Mouse (Mus musculus): ENCODE data around the gene Tgfbr2.

The Tgfbr2 gene

DNA sequence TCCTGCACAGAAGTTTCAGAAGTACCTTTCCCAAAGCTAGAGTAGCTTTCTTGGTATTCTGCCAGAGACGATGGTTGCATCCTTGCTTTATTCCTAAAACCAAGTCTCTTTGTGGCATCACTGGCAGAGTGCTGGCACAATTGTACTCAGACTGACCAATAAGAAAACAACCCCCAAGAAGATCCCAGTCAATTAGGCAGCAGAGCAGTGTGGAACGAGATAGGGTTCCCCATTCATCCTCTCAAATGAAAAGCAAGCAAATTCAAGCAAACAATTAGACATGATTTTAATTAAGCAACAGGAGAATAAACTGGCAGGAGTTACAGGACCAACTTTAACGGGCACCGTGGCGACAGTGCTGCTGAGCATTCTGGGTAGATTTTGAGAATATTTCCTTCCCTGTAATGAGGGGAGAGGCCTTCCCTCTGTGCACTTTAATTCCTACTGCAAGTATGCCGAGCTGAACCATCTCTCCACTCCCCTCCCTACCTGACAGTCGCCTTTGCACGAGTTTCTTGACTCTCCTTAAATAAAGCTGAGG is 56.8 kb downstream of the Tgfbr2 start:
- DNase-seq (ENCODE audit: low read depth, low spot score): no peak

DNA sequence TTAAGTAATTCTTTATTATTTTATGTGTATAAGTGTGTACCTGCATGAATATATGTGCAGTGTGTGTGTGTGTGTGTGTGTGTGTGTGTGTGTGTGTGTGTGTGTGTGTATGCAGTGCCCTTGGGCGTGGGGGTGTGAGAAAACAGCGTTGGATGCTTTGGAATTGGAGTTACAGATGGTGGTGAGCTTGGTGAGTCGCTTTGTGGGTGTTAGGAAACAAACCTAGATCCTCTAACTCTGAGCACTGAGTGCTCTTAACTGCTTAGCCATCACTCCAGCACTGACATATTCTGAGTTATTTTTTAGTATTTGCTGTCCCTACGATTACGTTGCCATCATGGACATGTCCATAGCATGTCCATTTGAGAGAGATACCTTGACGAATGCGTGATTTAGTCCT is 59.3 kb downstream of the Tgfbr2 start:
- DNase-seq (ENCODE audit: low read depth, low spot score): no peak

DNA sequence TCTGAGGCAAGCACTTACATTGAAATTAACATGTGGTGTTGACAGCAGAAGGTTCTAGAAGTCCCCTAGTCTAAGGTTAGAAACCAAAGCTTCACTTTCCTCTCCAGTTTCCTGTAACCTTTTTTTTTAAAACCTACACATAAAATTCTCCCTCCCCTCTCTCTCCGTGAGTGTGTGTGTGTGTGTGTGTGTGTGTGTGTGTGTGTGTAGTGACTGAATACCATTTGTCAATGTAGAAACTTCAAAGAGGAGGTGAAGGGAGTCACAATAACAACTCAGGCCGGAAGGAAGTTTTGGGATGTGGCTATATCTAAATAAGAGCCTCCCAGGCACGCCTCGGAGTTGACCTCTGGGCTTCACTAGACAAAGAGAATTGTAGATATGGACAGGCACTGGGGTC is 60.8 kb downstream of the Tgfbr2 start:
- DNase-seq (ENCODE audit: low read depth, low spot score): no peak

DNA sequence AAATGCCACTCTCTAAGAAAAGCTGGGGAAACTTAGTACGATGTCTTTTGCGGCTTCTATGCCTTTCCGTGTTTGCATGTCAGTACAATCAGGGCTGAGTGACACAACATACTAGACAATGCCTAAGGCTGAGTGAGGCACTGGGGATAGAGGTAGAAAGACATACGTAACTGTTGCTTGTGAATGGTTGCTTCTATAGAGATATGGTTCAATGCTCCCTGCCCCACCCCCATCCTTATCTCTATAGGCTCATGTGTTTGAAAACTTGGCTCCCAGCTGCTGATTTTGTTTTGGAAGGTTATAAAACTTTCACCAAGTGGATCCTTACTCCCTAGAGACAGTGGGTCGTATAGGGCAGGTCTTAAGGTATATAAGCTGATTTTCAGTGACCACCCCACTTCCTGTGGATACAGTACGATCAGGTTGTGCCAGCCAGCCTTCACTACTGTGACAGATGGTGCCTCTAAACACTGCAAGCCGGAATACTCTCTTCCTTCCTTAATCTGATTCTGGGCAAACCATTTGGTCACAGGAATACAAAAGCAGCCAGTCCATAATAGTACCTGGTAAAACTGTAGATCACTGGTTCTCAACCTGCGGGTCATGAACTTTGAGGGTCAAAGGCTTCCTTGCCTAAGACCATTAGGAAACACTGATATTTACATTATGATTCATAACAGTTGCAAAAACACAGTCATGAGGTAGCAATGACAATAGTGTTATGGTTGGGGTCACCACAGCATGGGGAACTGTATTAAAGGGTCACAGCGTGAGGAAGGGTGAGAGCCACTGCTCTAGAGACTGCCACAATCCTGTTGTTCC is 63.8 kb downstream of the Tgfbr2 start:
- no peak for DNase-seq (ENCODE audit: low read depth, low spot score)

DNA sequence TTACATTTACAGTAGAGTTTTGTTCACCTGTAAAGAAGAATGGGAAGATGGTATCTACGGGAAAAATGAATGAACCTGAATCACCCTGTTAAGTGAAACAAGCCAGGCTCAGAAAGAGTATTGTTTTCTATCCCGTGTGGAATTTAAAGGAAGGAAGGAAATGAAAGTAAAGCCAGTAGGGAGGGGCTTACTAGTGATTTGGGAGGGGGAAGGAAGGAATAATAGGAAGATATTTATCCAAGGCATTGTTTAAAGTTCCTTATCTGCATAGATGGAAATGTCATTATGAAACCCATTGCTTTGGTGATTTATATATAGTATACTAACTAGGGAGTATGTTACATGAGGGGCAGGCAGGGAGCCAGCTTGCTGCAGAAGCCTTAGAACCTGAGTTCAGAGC is 66.4 kb downstream of the Tgfbr2 start:
- DNase-seq (ENCODE audit: low read depth, low spot score): no peak

DNA sequence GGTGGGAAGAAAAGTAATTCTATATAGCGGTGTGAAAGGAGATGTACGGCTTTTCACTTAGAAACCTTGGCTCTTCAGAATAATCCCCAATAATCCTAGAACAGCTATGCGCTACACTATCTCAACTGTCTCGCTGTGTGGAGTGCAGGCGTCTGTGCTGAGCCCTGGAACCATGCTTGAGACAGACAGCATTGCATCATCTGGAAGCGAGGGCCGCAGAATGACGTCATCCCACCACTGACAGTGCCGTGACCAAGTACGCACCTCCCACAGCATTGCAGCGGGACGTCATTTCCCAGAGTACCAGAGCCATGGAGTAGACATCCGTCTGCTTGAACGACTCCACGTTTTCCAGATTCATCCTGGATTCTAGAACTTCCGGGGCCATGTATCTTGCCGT is 70.4 kb downstream of the Tgfbr2 start:
- no peak for DNase-seq (ENCODE audit: low read depth, low spot score)

DNA sequence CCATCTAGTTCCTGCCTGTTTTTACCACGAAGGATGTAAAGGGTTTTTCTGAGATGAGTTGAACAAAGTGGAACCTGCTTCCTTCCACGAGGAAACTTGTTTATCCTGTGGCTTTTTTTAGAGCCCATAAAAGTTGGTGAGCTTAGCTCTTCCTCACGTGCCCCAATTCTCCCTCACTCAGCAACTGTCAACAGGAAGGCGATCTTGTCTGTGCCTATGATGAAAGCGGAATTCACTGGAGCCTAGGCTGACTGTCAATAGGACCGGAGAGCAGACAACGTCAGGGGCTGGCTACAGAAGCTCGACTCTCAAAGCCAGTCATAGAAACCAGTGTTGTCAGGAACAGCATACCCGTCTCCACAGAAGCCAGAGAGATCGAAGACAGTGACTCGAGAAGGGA is 73.3 kb downstream of the Tgfbr2 start:
- DNase-seq (ENCODE audit: low read depth, low spot score): no peak

DNA sequence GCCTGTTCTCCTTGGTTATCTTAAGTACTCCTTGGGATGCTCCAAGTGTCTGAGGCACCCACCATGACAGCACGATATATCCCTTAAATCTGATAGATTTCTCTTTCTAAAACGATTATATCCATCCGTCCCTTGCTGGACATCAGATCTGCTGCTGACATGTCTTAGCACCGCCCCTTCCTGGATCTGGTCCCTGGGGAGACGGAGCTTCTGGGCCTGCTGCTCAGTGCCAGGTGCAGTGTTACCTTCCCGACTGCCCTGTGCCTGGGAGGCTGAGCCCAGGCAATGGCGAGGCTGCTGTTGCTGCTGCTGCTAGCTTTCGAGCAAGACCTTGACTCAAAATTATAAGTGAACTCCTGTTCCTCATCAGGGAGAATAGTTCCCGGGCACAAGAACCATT is 75.1 kb downstream of the Tgfbr2 start:
- DNase-seq (ENCODE audit: low read depth, low spot score): no peak

- no peak for DNase-seq (ENCODE audit: low read depth, low spot score)
These were observed 75.6 kb downstream of the Tgfbr2 start for GRCm38 (mm10) chr9:116099596-116099993.

GRCm38 (mm10) chr9:116098724-116099595 is 76.2 kb downstream of the Tgfbr2 start:
- DNase-seq (ENCODE audit: low read depth, low spot score): peak; percentile 39

DNA sequence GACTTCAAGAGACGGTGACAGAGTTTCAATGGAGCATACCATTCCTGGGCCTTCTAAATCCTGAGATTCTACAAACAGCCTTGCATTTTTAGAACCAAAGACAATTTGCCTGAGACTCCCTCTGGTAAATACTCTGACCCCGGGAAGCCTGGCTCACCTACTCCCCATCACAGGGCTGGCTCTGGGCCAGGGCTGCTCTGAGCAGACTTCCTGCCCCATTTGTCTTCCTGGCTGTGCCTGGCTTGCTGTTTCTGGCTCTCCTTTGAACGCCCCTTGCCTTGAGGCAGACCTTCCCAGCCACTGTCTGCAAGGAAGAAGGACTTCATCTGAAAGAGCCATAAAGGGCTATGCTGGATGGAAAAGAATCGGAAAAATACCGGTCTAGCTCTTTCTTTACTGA is 83.2 kb downstream of the Tgfbr2 start:
- peak; percentile 66 for DNase-seq (ENCODE audit: low read depth, low spot score)

DNA sequence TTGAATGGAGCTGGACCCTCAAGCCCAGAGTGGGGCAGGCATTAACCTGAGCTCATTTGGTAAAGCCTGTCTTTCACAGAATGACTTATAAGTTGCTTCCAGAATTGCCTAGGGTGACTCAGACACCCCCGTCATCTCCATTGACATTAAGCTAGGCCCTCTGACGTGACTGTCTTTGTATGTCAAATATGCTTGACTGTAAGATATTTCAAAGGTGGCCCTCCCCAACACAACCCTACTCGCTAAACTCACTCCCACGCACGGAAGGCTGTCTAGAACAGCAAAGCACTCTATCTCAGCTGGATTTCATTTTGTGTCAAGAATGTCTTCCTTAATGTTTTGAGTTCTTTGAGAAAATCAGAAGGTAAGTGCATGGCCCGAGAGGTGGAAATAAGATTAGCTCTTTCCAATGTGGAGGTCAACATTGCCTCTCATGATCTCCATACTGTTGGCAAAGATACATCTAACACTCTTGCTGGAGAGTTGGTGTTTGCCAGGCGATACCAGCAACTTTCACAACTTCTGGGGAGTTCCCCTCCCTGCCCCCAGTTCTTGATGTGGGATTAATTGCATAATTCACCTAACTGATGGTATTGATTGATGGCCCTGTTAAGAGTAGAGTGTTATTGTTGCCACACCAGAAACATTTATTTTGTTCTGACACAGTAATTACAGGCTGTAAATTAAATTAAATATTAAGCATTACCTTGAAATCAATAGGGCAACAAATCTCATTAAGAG is 83.9 kb downstream of the Tgfbr2 start:
- DNase-seq (ENCODE audit: low read depth, low spot score): no peak

GRCm38 (mm10) chr9:116090296-116090695 is 84.9 kb downstream of the Tgfbr2 start:
- DNase-seq (ENCODE audit: low read depth, low spot score): no peak

DNA sequence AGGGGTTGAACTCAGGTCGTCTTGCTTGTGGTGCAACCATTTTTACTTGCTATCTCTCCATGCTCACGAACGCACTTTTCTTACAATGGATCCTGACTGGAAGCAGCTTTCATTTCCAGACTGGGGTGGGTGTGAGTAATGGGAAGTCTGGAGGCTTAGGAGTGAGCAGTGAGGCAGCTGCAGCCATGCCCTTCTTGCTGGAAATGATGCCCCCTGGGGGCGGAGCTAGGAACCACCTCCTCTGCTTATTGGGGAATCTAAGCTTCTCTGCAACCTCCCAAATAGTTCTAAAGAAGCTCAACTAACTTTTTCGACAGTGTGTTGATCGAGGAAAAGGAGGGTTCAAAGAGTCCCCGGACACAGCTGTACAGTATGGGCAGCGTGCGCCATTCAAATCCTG is 86.2 kb downstream of the Tgfbr2 start:
- no peak for DNase-seq (ENCODE audit: low read depth, low spot score)

DNA sequence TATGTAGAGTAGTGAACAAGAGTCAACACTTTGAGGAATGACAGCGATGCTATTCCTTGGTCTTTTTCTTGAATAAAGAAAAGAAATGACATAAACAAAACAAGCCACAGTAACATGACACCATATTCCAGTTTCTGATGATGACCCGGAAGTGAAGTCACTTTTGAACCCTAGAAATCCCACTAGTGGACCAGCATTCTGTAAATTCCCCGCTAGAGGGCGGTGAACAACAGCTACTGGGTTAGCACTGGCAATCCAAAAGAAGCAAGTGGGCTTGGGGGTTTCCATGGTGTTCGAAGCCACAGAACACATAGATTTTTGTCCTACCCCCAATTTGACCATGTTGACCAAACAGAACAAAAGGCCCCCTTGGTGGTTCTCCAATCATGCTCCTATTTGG is 87.3 kb downstream of the Tgfbr2 start:
- DNase-seq (ENCODE audit: low read depth, low spot score): peak; percentile 82

DNA sequence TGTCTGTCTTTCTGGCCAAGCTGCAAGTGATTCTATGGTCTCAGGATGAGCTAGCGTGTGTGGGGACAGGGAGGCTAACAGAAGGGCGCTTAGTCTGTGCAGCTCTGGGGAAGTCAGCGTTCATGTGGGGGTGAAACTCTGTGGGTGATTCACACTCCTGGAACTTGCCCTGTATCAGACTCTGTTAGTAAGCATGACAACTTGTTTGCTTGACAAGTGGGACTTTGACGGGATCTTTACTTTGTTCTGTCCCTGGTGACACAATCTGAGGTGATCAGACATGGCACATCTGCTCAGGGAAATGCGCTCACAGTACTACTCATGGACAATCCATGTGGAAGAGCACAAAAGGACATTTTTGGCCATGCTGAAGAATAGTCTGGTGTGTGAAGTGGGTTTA is 87.9 kb downstream of the Tgfbr2 start:
- no peak for DNase-seq (ENCODE audit: low read depth, low spot score)

GRCm38 (mm10) chr9:116085999-116086398 is 89.2 kb downstream of the Tgfbr2 start:
- DNase-seq (ENCODE audit: low read depth, low spot score): no peak

DNA sequence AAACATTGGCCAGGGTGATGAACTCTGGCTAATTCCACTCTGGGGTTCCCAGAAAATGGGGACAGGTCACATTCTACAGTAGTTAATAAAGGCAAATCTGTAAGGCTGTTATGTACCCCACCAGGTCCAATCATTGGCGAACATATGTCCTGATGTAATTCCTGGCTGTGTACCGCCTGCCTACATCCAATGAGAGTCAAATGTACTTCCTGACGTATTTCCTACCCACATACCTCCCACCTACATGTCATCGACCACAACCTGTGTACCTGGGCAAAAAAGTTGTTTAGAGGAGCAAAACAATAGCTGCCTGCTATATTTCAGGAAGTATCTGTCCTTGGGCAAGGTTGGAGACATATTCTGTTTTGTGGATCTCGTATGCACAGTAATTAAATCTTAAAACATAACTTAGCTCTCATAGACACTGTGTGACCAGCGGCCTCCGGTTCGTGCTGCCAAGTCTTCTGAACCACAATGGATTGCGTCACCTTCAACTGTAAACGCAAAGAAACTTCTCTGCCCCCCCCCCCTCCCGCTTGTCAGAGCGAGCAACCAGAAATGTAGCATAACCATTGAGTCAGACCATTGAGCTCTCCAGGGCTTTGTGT is 90.7 kb downstream of the Tgfbr2 start:
- DNase-seq (ENCODE audit: low read depth, low spot score): no peak

- DNase-seq (ENCODE audit: low read depth, low spot score): no peak
These were observed 91.3 kb downstream of the Tgfbr2 start for GRCm38 (mm10) chr9:116083726-116084323.

DNA sequence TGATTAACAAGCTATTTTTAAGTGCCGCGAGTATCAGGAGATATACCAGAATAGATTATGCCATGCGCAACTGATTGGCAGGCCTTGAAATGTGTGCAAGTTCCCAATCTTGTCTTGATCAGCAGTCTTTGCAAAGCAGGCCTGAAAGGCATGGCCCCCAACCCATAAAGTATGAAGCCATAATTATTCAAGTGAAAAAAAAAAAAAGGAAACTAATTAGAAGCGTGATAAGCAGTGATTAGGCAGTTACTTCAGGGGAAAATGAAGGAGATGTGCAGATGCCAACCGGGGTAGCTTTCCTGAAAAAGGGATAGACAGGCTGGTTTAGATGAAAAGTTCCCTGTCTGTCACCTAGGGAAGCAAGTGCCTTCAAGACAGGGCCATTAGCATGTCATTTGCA is 91.9 kb downstream of the Tgfbr2 start:
- no peak for DNase-seq (ENCODE audit: low read depth, low spot score)

DNA sequence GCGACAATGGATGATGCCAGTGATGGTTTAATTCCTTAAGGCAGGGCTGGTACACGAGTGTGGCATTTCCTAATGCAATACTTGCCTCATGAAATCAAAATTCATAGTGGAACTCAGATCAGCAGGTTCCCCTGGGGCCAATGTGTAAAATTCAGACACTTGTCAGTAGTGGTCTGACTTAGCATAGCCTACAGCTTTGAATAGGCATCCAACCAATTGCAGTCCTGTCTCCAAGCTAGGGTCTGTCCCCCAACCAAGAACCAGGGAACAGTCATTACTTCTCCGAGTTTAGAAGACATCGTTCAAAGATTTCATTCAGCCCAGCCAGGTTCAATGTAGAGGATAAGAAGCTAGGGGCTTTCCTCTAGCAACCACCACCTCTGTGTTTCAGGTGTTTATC is 93.4 kb downstream of the Tgfbr2 start:
- no peak for DNase-seq (ENCODE audit: low read depth, low spot score)

Data from mesoderm, embryonic 11.5 days (tissue).